Mouse (Mus musculus): ENCODE results near the gene Jade1. TPM values are rescaled to one million over a fixed set of nuclear protein-coding genes. Genes with fewer than 3 reads are reported as not detected.

Gene Jade1
- total and polyA plus RNA-seq, 3 experiments: 9.6 to 11.0 (median 10.7) TPM

DNA sequence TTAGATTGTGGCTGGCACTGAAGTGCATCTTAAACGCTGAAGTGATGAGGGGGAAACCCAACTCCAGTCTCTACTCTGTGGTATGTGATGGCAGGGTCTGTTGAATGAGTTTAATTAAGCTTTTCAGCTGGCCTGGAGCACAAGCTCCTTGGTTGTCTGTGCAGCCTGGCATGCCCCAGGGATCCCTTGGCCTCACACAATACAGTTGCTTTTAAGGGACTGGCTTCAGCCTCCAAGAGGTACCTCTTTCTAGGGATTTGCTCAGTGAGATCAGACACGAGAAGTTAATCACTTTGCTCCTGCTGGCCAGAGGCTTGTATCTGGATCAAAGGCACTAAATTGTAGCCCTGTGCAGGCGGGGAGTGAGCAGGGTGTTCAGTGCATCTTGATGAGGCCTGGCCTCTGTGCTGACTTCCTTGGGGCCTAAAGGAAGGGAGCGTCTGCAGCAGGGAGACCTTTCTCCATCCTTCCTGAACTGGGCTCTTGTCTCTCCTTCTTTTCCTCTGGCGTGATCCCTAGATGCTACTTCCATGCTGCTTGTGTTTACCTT is 48.0 kb downstream of the Jade1 start:
- dilution Hi-C loops (cut with MboI; ENCODE audit: extremely low pct_ligation_motif_present, extremely low pct_unique_long_range_greater_than_20kb, low sequenced_read_pairs): no loop called here

DNA sequence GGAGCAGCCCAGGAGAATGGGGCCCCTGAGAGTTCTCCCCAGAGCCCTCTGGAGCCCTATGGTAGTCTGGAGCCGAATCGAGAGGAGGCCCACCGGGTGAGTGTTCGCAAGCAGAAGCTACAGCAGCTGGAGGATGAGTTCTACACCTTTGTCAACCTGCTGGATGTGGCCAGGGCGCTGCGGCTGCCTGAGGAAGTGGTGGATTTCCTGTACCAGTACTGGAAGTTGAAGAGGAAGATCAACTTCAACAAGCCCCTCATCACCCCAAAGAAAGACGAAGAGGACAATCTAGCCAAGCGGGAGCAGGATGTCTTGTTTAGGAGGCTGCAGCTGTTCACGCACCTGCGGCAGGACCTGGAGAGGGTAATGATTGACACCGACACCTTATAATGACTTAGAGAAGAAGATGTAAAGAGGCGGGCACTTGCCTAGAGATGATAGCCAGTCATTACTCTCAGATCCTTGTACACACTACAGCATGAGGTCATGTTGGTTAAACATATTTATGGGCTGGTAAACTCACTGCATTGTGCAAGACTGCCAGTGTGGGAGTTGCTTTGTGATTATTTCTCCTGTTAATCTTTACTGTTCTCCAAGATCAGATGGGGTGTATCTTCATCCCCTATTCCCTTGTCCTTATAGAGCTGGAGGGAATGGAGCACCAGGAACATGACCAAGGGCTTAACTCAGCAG is 49.2 kb downstream of the Jade1 start:
- Histone ChIP-seq H3K27ac (ENCODE audit: insufficient read depth, low read depth) (no peak overlapping the region), H3K36me3 (replicated peaks in 1 of 2; ENCODE audit: control insufficient read depth in 1 of 2, insufficient read depth in 1 of 2, low read length in 1 of 2) (peaks cover 40 to 90% of the 10 kb centered on the region in 2 experiments), H3K9ac (ENCODE audit: insufficient read depth, low read depth) (no peak overlapping the region), H3K4me2 (ENCODE audit: insufficient read depth, low read depth, poor library complexity, severe bottlenecking) (no peak overlapping the region), H3K4me1 (ENCODE audit: control insufficient read depth in 1 of 2, insufficient read depth in 2 of 2) (no peaks in the 10 kb centered on the region), H3K9me3 (replicated peaks; ENCODE audit: low read length) (no peaks in the 10 kb centered on the region), H3K79me2 (replicated peaks; ENCODE audit: control insufficient read depth, extremely low read depth, insufficient read depth, poor library complexity, severe bottlenecking) (no peaks in the 10 kb centered on the region), H3K4me3 (replicated peaks in 1 of 3; ENCODE audit: low read depth in 2 of 3, low read length in 2 of 3, poor library complexity in 1 of 3) (no peak overlapping the region), H3K27me3 (replicated peaks) (no peaks in the 10 kb centered on the region)
- DNase-seq (ENCODE audit: extremely low read depth): no peak
- in situ Hi-C loops (cut with MboI; ENCODE audit: low pct_ligation_motif_present, low pct_unique_long_range_greater_than_20kb, low sequenced_read_pairs) (no loop called here), dilution Hi-C loops (cut with MboI; ENCODE audit: extremely low pct_ligation_motif_present, extremely low pct_unique_long_range_greater_than_20kb, low sequenced_read_pairs) (no loop called here)
- TF ChIP-seq ZKSCAN1 (IDR thresholded peaks at IDR 0.05; ENCODE audit: borderline replicate concordance, low read depth, low read length): no peak
- TF ChIP-seq USF2 (conservative IDR thresholded peaks at IDR 0.05; ENCODE audit: low read depth, low read length): no peak
- no peak for TF ChIP-seq CHD1 (IDR thresholded peaks at IDR 0.05; ENCODE audit: low read depth, low read length)
- no peak for TF ChIP-seq RCOR1 (conservative IDR thresholded peaks at IDR 0.05; ENCODE audit: low read depth, low read length)
- TF ChIP-seq RAD21 (IDR thresholded peaks at IDR 0.05; ENCODE audit: low read depth, low read length): no peak
- no peak for TF ChIP-seq SMC3 (IDR thresholded peaks at IDR 0.05; ENCODE audit: low read depth, low read length)
- TF ChIP-seq PAX5 (IDR thresholded peaks at IDR 0.05; ENCODE audit: low read length): no peak
- no peak for TF ChIP-seq TCF12 (IDR thresholded peaks at IDR 0.05; ENCODE audit: low read depth, low read length)
- no peak for TF ChIP-seq USF1 (IDR thresholded peaks at IDR 0.05; ENCODE audit: low read depth, low read length)
- no peak for TF ChIP-seq MEF2A (IDR thresholded peaks at IDR 0.05; ENCODE audit: borderline replicate concordance, low read depth, low read length)
- no peak for TF ChIP-seq CTCF (conservative IDR thresholded peaks at IDR 0.05 in 1 of 2, IDR thresholded peaks at IDR 0.05 in 1 of 2; ENCODE audit: low read depth in 2 of 2, low read length in 2 of 2)
- no peak for TF ChIP-seq NELFE (IDR thresholded peaks at IDR 0.05; ENCODE audit: low read depth, low read length)
- no peak for TF ChIP-seq MXI1 (IDR thresholded peaks at IDR 0.05; ENCODE audit: low read depth, low read length)
- TF ChIP-seq EP300 (IDR thresholded peaks at IDR 0.05; ENCODE audit: low read length): no peak
- no peak for TF ChIP-seq JUND (conservative IDR thresholded peaks at IDR 0.05; ENCODE audit: low read depth, low read length)
- TF ChIP-seq NRF1 (IDR thresholded peaks at IDR 0.05; ENCODE audit: low read depth, low read length): no peak
- TF ChIP-seq CHD2 (IDR thresholded peaks at IDR 0.05; ENCODE audit: low read length): no peak
- TF ChIP-seq BHLHE40 (IDR thresholded peaks at IDR 0.05; ENCODE audit: low read depth, low read length): no peak
- no peak for TF ChIP-seq ETS1 (conservative IDR thresholded peaks at IDR 0.05; ENCODE audit: low read depth, low read length)
- TF ChIP-seq MYC (IDR thresholded peaks at IDR 0.05; ENCODE audit: low read depth, low read length): no peak

More for the DNA sequence above, 48.0 kb downstream of the Jade1 start:
- H3K79me2 ChIP-seq (replicated peaks; ENCODE audit: control insufficient read depth, extremely low read depth, insufficient read depth, poor library complexity, severe bottlenecking): no peaks in the 10 kb centered on the region
- H3K4me1 ChIP-seq (ENCODE audit: control insufficient read depth in 1 of 2, insufficient read depth in 2 of 2): no peaks in the 10 kb centered on the region
- no peak for DNase-seq (ENCODE audit: extremely low read depth)
- no peaks in the 10 kb centered on the region for H3K27me3 ChIP-seq (replicated peaks)
- H3K4me3 ChIP-seq (replicated peaks in 1 of 3; ENCODE audit: low read depth in 2 of 3, low read length in 2 of 3, poor library complexity in 1 of 3): no peak overlapping the region
- TF ChIP-seq SIN3A (IDR thresholded peaks at IDR 0.05; ENCODE audit: low read length) (no peak), RAD21 (IDR thresholded peaks at IDR 0.05; ENCODE audit: low read depth, low read length) (no peak), POLR2A (IDR thresholded peaks at IDR 0.05; ENCODE audit: low read depth, low read length) (no peak), TCF12 (IDR thresholded peaks at IDR 0.05; ENCODE audit: low read depth, low read length) (no peak), PAX5 (IDR thresholded peaks at IDR 0.05; ENCODE audit: low read length) (no peak), ETS1 (conservative IDR thresholded peaks at IDR 0.05; ENCODE audit: low read depth, low read length) (no peak), USF1 (IDR thresholded peaks at IDR 0.05; ENCODE audit: low read depth, low read length) (no peak), MXI1 (IDR thresholded peaks at IDR 0.05; ENCODE audit: low read depth, low read length) (no peak), MAFK (IDR thresholded peaks at IDR 0.05; ENCODE audit: insufficient replicate concordance, low read length) (no peak), MYC (IDR thresholded peaks at IDR 0.05; ENCODE audit: low read depth, low read length) (no peak), ZKSCAN1 (IDR thresholded peaks at IDR 0.05; ENCODE audit: borderline replicate concordance, low read depth, low read length) (no peak), CHD2 (IDR thresholded peaks at IDR 0.05; ENCODE audit: low read length) (no peak), NRF1 (IDR thresholded peaks at IDR 0.05; ENCODE audit: low read depth, low read length) (no peak), JUND (conservative IDR thresholded peaks at IDR 0.05; ENCODE audit: low read depth, low read length) (no peak)
- H3K27ac ChIP-seq (ENCODE audit: insufficient read depth, low read depth): no peak overlapping the region
- in situ Hi-C loops (cut with MboI; ENCODE audit: low pct_ligation_motif_present, low pct_unique_long_range_greater_than_20kb, low sequenced_read_pairs): no loop called here
- H3K36me3 ChIP-seq (replicated peaks in 1 of 2; ENCODE audit: control insufficient read depth in 1 of 2, insufficient read depth in 1 of 2, low read length in 1 of 2): peaks cover 45 to 90% of the 10 kb centered on the region in 2 experiments
- no peak overlapping the region for H3K9ac ChIP-seq (ENCODE audit: insufficient read depth, low read depth)
- no peak overlapping the region for H3K4me2 ChIP-seq (ENCODE audit: insufficient read depth, low read depth, poor library complexity, severe bottlenecking)
- no peaks in the 10 kb centered on the region for H3K9me3 ChIP-seq (replicated peaks; ENCODE audit: low read length)
